Mouse (Mus musculus) common myeloid progenitor, adult 5-6 weeks (primary cell): ENCODE measurements around the gene Rnase2a. TPM values are rescaled to one million over a fixed set of nuclear protein-coding genes. Genes with fewer than 3 reads are reported as not detected.
"Not testable (repeated sequence)": the region's sequence is repeated elsewhere in the genome, so short reads cannot be mapped to it uniquely, and the experiment has no call there.

Experiments used
- ATAC-seq: replicated peaks from 2 replicates; pipeline ENCODE4 v1.8.0; 2016; ENCODE audit warnings: low read depth, mild to moderate bottlenecking, moderate TSS enrichment, inconsistent platforms; ENCODE audit not compliant: poor library complexity, severe bottlenecking
- total RNA-seq: library from RNA; stranded (forward); fragments of 200-1000, 187-1606 nt; gene quantifications from 2 replicates; pipeline ENCODE4 v1.2.3, GENCODE M21; 2017

The Rnase2a gene
- not detected in 2 replicates for total RNA-seq

DNA sequence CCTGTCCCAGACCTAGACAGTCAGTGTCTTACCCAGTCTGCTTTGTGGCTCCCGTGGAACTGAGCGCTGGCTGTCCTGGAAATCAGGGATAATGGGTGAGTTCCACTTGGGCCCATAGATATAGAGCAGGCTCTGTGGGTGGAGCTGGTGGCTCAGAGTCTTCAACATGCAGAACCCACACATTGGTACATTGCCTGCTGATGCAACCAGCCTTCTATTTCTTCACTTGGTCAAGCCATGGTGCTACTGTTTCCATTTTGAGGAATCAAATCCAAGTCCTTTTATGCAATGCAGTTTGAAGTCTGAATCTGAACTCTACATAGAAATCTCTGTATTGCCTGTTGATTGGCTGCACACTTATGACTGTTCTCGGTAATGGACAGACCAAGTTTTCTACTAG lies at the start of gene Rnase2a:
Gene Rnase2a (minus strand): TSS at position 72 of the 400 bp plus-strand sequence.
- no peak for ATAC-seq

DNA sequence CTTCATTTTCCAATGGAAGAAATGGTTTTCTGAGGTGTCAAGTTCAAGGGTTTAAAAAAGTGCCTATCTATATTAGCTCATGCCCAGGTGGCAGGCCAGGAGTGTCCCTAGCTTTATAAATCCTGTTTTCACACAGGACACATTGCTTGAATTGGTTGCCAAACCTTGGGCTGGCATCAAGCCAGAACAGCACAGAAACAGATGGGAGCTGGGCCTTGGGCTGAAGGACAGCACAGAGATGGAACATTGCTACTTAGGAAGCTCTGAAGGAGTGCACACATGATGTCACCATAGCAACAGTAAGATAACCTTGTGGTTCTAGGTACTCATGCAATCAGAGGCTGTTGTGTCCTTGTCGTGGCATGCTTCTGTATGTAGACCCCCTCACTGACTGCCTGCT lies 35.6 kb upstream of the Rnase2a start:
- ATAC-seq = no peak

DNA sequence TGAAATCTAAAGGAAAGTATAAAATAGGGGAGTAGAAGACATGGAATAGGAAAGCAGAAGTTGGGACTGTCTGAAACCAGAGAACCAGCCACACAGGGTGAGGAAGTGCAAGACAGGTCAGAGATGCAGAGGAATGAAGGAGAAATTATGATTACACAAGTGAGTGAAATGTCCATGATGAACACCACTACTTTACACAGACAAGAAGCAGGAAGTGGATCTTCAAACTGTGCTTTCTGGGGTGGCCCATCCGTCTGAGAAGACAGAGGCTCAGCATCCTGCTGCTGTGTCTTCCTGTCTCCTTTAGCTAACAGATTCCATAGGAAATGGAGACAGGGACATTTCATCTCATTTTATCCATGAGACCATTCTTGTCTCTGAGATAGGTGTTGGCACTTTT lies 22.6 kb upstream of the Rnase2a start:
- peak; percentile 50 for ATAC-seq

DNA sequence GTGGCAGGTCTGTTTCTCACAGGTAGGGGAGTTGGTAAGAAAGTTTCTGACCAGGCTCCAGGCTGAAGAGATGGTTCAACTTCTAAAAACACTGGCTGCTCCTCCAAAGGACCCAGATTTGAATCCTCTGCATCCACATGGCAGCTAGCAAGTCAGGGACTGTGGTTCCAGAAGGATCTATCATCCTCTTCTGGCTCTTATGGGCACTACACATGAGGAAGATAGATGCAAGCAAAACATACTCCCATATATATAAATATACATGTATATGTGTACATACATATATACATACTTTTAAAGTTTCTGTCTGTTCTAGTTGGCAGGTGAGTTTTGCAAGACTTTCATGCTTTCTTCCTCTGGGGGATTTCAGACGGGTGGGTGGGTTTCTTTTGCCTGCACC lies 12.8 kb upstream of the Rnase2a start:
- ATAC-seq = no peak

DNA sequence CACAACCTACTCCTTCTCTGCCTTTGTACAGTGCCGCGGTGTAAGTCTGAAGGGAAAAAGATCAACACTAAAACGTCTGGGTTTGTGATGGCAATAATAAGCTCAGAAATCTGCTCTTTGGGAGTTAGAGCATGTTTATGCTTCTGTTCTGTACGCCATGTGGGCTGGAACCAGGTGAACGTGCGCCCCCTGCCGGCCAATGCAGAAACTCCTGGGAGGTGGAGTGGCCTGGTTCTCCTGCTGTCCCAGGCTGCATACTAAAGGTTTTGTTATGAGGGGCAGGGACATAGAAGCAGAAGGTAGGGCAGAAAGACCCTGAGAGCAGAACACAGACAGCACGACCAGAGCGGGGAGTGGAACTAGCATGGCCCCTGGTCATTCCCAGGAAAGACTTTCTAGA lies 10.2 kb upstream of the Rnase2a start:
- ATAC-seq = peak; percentile 99

DNA sequence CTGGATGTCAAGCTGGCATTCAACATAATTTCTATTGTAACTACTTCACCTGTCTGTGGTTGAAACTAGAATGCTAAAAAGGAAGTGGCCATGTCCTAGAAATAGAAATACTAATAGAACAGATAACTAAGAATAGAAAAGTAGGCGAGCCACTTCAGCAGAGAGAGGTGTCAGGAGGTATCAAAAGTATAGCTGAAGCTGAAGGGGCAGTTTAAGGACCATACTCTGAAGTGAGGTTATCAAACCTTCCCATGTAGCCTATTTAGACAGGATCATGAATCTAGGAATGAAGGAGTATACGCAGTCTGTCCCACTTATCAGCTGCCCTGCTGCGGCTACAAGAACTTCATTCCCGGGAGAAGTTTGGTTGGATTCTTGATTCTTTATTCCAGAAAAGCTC lies 9.8 kb upstream of the Rnase2a start:
- no peak for ATAC-seq

DNA sequence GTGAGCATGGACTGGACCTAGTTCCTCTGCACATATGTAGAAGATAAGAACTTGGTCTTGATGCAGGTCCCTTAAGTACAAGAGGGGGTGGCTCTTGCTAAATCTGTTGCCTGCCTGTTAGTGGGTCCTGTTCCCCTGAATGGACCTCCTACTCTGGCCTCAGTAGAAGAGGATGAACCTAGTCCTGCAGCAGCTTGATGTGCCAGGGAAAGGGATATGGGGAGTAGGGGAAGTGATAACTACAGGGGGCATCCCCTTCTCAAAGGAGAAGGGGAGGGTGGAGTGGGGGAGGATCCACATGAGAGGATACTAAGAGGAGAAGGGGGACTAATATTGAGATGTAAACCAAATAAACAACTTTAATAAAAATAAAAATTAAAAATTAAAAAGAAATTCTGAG lies 6.5 kb upstream of the Rnase2a start:
- ATAC-seq = 0 out of 2 replicates have a peak, but pooled peaks have one; percentile 42

DNA sequence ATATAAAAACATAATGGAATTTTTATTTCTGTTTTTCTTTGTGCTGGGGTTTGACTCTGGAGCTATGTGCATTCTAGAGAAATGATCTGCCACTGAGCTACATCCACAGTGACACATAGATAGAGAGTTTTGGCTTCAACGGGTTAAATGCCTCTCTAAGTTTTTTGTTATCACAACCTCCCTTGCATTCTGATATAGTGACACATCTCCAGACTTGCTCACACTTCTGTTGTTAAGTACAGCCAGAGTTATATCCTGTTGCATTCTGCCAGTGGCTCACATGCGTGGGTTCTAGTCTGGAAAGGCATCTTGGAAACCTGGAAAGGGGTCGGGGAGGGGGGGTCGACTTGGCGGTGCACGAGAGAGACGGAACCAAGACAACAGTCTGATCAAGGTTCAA lies 3.8 kb upstream of the Rnase2a start:
- ATAC-seq = no peak

DNA sequence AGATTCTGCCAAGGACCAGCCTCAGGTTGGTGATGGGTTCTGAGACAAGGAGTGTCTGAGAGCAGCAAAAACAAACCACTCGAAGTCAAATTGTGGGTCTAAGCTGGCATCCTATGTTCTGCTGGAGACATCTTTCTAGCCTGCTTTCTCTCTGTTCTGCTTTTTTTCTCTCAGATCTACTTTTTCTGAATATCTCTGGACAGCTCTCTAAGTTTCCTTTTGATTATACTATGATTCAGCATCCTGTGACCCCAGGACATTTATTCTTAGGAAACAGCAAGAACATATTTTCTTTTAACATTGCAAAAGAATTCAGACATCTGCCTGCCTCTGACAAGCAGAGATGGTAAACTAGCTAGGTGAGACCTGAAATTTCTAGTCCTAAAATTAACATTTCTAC lies 2.3 kb downstream of the Rnase2a start:
- no peak for ATAC-seq

DNA sequence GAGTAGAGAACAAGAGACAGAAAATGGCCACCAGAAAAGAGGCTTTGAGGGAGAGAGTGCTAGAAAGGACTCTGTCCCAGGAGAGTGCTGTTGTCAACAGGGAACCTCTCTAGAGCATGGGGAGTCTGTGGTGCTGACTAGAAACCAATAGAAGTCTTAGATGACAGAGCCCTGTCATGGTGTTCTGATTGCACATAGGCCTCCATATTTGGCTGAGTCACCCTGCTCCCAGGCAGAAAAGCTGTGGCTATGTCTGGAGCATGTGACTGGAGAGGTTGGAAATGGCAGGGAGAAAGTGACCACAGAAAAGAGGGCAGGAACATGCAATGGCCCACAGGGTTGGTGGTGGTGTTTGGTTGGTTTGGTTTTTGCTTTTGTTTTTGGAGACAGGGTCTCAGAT lies 3.7 kb downstream of the Rnase2a start:
- ATAC-seq = not testable (repeated sequence)

DNA sequence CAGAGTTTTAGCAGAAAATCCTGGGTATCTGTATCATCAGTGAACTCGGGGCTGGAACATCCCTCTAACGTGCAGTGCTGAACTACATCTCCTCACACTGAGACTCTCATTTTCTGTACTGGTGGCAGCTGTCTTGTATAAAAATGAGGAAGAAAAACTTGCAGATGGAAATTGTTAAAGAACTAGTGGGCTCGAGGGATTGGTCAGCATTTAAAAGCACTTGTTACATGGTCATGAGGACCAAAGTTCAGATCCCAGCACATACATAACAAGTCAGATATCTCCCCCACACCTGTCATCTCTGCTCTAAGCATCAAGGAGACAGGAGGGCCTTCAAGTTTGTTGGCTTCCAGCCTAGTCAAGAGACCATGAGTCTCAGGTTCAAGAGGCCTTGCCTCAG lies 5.6 kb downstream of the Rnase2a start:
- no peak for ATAC-seq

DNA sequence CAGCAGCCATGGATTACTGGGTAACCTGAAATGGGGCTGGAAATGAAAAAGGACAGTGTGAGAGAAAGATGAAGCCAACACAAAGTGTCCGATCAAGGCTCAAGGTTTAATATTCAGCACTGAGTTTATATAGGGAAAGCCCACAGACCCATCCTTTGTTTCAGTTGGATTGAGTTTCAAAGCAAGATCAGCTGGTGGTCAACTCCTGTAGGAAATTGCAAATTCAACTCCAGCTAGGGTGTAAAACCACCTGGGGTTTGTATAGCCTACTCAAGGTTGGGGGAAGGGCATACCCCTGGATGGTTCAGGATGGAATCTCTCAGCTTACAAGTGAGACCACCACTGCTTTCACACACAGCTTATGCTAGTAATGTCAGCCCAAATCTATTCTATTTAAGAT lies 8.2 kb downstream of the Rnase2a start:
- no peak for ATAC-seq

DNA sequence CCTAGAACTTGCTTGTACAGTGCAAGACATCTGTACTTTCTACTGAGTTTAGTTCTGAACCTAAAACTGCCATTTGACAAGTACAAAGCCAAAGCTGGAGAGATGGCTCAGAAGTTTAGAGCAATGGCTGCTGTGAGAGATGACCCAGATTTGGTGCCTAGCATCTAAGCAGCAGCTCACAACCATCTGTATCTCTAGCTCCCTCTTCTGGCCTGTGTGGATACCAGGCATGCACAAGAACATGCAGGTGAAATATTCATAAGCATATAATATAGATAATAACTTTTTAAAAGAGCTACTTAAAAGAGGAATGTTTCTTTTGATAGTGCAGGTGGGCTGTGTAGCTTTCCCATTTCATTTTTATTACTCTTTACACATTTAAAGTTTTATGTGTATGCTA lies 15.0 kb downstream of the Rnase2a start:
- ATAC-seq = peak; percentile 90

DNA sequence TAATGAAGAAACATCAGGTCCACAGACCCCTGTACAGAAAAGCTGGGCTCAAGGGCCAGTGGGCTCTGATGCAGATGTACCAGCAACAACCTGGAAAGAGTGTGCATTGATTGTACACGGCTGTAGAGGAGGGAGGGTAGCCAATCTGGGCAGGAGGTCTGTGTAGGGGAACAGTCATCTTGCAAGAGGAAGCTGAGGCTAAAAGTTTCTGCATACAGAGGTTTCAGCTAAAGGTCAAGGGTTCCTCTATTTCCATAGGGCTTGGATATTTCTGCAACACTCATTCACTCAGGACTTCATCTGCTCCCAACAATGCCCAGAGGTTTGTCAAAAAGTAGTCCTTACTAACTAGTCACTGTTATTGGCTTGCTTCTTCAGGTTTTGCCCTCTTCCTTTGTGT lies 18.4 kb downstream of the Rnase2a start:
- peak; percentile 78 for ATAC-seq

DNA sequence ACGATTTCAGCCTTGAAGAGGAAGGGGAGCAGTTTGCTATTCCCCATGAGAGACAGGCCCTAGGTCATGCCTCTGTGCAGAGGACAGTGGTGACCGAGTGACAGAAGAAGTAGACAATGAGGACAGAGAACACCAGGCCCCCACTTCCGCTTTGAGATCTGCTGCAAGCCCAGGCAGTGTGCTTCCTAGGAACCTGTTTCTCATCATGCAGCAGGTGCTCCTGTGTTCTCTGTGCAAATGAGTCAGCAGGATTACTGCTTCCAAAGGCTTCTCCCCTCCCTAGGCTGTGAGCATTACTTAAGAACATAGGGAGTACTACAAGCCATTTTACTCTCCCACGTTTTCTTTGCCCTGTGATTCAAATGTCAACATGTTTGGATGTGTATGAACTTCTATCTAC lies 26.3 kb downstream of the Rnase2a start:
- ATAC-seq = 0 out of 2 replicates have a peak, but pooled peaks have one; percentile 15

DNA sequence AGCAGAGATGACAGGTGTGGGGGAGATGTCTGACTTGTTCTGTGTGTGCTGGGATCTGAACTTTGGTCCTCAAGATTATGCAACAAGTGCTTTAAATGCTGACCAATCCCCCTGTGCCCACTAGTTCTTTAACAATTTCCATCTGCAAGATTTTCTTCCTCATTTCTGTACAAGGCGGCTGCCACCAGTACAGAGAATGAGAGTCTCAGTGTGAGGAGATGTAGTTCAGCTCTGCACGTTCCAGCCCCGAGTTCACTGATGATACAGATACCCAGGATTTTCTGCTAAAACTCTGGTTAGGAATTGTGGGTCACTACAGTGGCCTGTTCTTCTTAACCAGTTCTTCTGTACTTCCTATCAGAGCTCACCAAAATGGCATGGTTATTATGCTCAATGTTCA lies 35.8 kb downstream of the Rnase2a start:
- ATAC-seq = not testable (repeated sequence)

Other genes with a start within 250 kb of the Rnase2a start
- not detected in 2 replicates for gene Rnase10, start 248.4 kb downstream of the Rnase2a start, total RNA-seq
- not detected in 2 replicates for gene Rnase9, start 214.2 kb downstream of the Rnase2a start, total RNA-seq
- gene Rnase11, start 205.9 kb downstream of the Rnase2a start, total RNA-seq = not detected in 2 replicates
- not detected in 2 replicates for gene Rnase12, start 198.5 kb downstream of the Rnase2a start, total RNA-seq
- gene Olfr750, start 181.7 kb downstream of the Rnase2a start, total RNA-seq = not detected in 2 replicates
- 0.82 and 2.5 TPM in 2 replicates for gene Rnase4, start 165.0 kb downstream of the Rnase2a start, total RNA-seq
- gene Ang, start 165.0 kb downstream of the Rnase2a start, total RNA-seq = 1.1 TPM in 1 of 2 replicates, not detected in the other
- gene Eddm3b, start 141.7 kb downstream of the Rnase2a start, total RNA-seq = not detected in 2 replicates
- 49.7 and 62.1 TPM in 2 replicates for gene Rnase6, start 132.2 kb downstream of the Rnase2a start, total RNA-seq
- not detected in 2 replicates for gene Rnase1, start 109.3 kb downstream of the Rnase2a start, total RNA-seq
- not detected in 2 replicates for gene Rnase2b, start 93.9 kb downstream of the Rnase2a start, total RNA-seq
- not detected in 2 replicates for gene Ang2, start 57.0 kb downstream of the Rnase2a start, total RNA-seq
- not detected in 2 replicates for gene Ear14, start 52.7 kb downstream of the Rnase2a start, total RNA-seq
- gene Gm7247, start 105.6 kb upstream of the Rnase2a start, total RNA-seq = not detected in 2 replicates
- not detected in 2 replicates for gene Vmn2r88, start 154.7 kb upstream of the Rnase2a start, total RNA-seq
- not detected in 2 replicates for gene Vmn2r89, start 195.7 kb upstream of the Rnase2a start, total RNA-seq